Mouse (Mus musculus) neural tube, embryonic 10.5 days (tissue): Measurements from ENCODE around the gene Olfr657.

ENCODE experiments used
- DNase-seq: peaks from one replicate; pipeline ENCODE4 v3.0.0-alpha.2; 2017; ENCODE audit warnings: low spot score; ENCODE audit errors: extremely low spot score

Olfr657 gene

DNA sequence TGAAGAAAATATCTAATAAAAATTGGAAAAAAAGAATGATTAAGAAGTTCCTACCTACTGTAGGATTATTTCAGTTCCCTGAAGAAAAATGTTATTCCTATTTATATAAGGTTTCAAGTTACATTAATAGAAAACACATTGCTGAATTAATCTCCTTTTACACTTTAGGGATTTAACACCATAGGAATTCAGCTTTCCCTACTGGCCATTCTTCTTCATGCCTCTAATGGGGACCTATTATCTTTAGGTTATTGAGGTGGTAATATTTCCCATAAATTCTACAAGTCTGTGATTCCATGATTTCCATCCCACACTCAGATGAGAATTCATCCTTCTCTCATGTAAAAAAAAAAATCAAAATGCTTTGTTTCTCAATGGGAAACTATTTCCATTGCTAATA is at the start of gene Olfr657:
Gene Olfr657, plus strand, starts transcription at position 301 of the 400 bp plus-strand sequence.
- DNase-seq: no peak

DNA sequence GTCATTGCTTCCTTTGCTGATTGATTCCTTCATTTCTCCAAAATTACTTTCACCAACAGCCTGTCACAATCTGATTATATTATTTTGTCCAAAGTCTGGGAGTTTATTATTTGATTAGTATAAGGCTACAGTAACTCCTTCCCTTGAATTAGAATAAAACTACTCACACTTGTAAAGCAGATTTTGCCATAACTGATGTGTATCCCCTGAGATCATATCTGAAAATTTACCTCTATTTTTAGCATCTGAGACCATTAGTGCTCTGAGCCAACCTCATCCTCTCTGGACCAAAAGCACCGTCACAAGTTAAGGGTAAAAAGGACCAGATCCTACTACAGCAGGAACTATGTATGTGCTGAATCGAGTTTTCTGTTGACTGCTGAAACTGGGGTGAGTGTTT is 47.6 kb upstream of the Olfr657 start, which contains the start of gene Olfr653:
Gene Olfr653, plus strand, starts transcription at position 301 of the 400 bp plus-strand sequence.
- DNase-seq: no peak

DNA sequence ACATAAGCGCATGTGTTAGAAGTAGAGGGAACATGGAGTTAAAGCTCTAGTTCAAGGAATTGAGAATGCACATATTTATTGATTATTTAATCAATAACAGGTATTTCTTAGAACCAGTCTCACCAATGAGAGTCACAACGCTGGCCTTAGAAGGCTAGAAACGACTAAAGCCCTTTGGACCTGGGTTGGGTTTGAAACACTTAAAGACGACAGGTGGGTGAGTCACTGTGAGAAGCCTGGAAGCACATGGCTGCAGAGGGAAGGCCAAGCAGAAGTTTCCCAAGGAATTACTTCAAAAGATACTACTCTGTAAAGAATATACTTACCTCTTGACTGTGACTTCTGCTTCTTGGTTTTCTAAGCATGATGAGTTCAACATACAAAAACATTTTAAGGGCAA is 43.7 kb upstream of the Olfr657 start:
- no peak for DNase-seq

DNA sequence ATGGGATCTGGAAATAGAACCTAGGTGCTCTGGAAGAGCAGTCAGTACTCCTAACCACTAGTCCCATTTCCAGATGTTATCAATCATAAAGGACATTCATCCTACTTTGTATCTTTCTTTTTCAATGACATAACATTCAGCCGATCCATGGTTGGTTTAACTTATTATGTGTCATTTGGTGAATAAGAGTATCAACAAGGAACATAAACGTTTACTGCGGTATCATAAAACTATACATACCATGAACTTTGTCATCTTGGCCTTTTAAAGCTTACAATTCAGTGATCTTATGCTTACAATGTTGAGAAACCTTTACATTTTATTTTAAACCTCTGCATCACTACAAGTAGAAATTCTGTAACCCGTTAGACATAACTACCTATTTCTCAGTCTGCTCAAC is 43.2 kb upstream of the Olfr657 start:
- no peak for DNase-seq

DNA sequence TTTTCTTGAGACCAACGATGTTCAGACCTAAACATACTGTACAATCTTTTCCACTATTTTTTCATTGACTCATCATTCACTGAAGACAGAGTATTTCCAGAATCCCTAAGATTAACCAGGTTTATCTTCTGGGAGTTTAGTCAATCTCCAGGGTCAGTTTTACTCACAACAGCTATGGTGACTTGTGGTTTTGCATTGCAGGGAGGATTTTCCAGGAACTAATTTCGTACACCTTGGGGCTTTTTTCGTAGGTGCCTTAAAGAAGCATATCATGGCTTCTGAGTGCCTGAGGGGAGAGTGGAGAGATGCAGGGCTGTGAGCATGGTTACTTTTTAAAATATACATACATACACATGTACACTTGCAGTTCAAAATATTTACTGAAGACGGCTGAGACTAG is 37.9 kb upstream of the Olfr657 start, which contains the start of gene Olfr654:
Gene Olfr654, plus strand, starts transcription at position 301 of the 400 bp plus-strand sequence.
- no peak for DNase-seq

DNA sequence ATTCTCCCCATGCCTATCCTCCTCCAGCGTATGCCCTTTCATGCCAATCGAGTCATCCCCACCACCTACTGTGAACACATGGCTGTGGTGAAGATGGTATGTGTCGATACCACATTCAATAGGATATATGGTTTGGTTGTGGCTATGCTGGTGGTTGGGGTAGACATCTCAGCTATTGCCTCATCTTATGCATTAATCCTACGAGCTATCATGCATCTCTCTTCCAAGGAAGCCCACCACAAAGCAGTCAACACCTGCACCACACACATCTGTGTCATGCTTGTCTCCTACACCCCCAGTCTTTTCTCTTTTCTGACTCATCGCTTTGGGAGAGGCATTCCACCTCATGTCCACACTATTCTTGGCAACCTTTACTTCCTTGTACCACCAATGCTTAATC is 36.3 kb upstream of the Olfr657 start:
- DNase-seq: no peak

DNA sequence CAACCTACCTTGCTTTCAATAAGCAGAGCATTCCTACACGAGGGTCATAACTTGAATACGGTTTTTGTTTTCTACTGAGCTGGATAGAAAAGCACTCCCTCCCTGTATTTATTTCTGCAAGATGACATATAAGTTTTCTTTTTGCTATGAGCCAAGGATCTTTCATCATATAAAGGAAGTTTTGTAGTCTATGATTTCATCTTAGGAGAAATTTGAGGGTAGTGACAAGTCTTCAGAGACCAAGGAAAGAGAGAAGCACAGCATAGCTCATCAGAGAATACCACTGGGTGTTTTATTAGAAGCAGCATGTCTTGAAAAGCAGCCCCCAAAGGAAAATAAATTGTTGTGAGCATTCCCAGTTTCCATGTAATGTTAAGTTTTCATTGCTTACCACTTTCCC is 22.9 kb upstream of the Olfr657 start, which contains the start of gene Olfr655:
Gene Olfr655, minus strand, starts transcription at position 101 of the 400 bp plus-strand sequence.
- DNase-seq: no peak

DNA sequence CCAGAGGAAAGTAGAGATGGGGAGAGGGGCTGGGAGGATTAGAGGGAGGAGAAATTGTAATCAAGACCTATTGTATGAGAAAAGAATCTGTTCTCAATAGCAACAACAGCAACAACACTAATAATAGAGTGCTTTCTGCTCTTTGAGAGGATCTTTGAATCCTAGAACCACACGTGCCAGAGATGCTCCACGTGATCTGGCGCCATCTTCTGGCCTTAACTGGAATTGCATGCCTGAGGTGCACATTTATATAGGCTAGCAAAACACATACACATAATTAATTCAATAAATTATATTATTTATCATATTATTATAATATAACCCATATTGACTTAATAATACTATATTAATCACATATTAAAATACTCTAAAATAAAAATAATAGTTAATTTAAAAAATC is 21.4 kb upstream of the Olfr657 start:
- peak; percentile 47 for DNase-seq

DNA sequence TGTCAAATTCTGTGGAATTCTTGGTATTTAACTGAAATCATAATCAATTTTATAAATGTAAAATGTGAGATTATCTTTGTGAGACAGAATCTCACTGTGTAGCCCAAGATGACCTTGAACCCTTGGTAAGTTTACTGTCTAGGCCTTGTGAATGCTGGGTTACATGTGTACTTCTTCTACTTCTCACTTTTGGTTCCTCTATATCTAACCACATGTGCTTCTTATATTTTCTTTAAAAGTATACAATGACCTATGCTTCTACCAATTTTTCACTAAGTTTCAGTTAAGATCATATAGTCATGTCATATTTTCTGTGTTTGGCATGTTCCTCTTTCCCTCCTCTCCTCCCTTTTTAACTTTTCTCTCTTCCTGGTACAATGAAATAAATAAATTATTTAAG is 19.9 kb upstream of the Olfr657 start:
- DNase-seq: no peak

DNA sequence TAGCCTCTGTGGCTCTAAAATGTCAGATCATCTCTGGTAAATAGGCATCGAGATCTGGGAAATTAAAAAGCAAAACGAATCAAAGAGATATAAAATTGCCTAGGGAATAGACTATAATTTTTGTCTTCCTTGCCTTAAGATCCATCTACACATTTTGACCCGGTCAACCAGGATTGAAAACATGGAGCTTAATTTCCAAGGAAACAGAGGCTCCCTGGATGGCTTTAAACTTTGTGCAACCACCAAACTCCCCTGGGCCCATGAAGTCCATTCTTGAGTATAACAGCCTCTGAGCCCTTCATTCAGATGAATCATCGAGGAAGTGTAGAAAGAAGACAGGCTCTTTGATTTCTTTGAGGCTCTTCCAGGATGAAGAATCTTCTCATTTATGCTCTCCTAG is 10.9 kb upstream of the Olfr657 start, which contains the start of gene Olfr656:
Gene Olfr656, plus strand, starts transcription at position 301 of the 400 bp plus-strand sequence.
- no peak for DNase-seq

DNA sequence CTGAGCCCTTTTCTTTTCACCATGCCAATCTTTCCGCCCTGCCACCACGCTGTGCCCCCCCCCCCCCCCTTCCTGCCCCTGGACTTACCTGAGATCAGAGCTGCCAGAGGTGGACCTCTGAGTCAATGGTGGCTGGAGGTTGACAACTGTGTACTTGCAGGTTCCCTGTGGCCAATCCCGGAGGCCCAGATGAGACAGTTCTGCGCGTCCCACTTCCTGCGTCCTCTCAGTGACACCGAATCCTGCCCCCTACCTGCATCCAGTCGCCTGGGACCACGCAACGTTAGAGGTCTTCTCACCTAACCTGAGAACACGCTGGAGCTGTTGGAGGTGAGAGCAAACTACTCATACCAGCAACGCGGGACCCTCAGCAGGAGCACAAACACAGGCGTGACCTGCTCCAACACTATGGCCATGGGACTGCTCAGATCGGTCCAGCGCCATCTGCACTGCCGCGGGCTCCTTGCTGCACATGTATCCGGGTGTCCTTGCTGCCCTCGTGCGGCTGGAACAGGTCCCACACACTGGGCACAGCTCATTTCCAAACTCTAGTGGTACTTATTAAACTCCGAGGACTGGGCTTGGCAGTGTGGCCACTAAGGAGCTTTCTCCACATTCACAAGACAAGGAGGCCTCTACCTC is 22.4 kb downstream of the Olfr657 start, which contains the start of gene Olfr658:
Gene Olfr658, minus strand, starts transcription at position 465 of the 642 bp plus-strand sequence.
- DNase-seq: peak; percentile 58

DNA sequence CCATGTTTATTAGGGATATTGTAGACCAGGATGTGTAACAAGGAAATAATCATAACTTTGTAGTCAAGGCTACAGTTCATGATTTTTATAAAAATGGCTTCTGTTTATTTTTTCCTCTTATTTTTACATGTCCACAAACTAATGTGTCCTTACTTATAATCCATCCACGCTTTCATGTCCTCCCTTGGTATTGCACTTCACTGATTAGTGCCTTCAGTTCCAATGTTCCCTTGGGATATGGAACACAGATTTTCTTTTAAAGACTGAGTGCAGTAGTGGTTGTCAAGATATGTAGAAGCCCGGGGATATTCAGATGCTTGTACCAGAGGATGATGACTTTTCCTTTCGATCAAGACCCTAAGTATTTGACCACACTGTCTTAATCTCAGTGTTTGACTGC is 41.9 kb downstream of the Olfr657 start, which contains the start of gene Olfr659:
Gene Olfr659, plus strand, starts transcription at position 301 of the 400 bp plus-strand sequence.
- DNase-seq: no peak

DNA sequence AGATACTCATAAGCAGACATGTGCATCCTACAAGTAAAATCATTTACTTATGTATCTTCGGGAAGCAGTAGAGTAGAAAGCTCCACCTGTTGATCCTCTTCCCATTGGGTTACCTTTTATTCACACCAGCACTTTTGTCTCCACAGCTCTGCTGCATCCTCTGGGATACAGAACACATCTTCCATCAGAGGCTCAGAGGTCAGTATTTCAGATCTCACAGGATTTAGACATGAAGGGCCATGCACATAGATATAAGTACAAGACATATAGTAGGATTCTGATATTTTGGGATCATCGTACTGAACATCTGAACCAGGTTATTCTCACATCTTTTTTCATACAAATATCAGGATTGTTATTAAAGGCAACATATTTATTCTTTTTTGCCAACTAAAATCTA is 61.6 kb downstream of the Olfr657 start, which contains the start of gene Olfr661:
Gene Olfr661, plus strand, starts transcription at position 301 of the 400 bp plus-strand sequence.
- no peak for DNase-seq
